Mouse (Mus musculus): ENCODE data around the gene Mptx2.
"Not testable (repeated sequence)": the region's sequence is repeated elsewhere in the genome, so short reads cannot be mapped to it uniquely, and the experiment has no call there.

DNA sequence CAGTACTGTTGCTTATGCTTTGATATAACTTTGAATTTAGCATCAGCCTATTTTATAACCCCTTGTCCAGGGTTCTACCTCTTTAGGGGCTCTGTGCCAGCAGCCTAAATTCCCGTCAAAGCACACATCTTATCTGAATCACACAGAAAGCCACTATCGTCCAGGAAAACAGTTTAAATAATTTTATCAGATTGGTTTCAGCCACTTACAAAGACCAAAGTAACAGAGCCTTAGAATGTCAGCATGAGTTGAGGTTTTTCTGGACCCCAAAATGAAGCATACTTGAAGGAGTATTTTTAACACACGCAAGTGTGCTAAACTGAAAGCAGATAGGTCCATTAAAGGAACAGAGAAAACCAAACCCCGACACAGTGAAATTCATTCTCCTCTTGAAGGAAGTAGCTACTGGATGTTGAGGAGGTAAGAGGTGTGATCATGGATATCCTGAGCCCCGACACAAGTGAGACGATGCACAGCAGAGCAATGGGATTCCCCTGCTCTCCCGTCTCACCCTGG is 36.0 kb upstream of the Mptx2 start:
- TF ChIP-seq POLR2A (IDR thresholded peaks at IDR 0.05; ENCODE audit: low read depth, low read length); CTCF (conservative IDR thresholded peaks at IDR 0.05; ENCODE audit: insufficient read depth, insufficient read length, low read depth, low read length): not testable (repeated sequence)

Data from kidney, adult 2 months (tissue).